Mouse (Mus musculus) erythroblast, embryonic 14.5 days (primary cell): ENCODE measurements around the gene Chst15. TPM values are rescaled to one million over a fixed set of nuclear protein-coding genes. Genes with fewer than 3 reads are reported as not detected.

Source experiments
- H3K27me3 ChIP-seq: 2 replicates; pipeline ENCODE4 v1.6.1; 2012; ENCODE audit warnings: inconsistent platforms; ENCODE audit not compliant: control insufficient read depth
- H3K36me3 ChIP-seq: 2 replicates; pipeline ENCODE4 v1.6.1; 2012; ENCODE audit warnings: mild to moderate bottlenecking, inconsistent platforms; ENCODE audit not compliant: control insufficient read depth
- H3K4me1 ChIP-seq: 2 replicates; pipeline ENCODE4 v1.6.1; 2012; ENCODE audit warnings: inconsistent platforms; ENCODE audit not compliant: control insufficient read depth
- H3K4me3 ChIP-seq: replicated peaks from 2 replicates; pipeline ENCODE3; 2012; ENCODE audit warnings: moderate library complexity, mild to moderate bottlenecking, inconsistent platforms
- H3K9me3 ChIP-seq: 2 replicates; pipeline ENCODE4 v1.6.1; 2012; ENCODE audit warnings: low read length, inconsistent platforms, mixed read lengths; ENCODE audit not compliant: control insufficient read depth
- GATA1 ChIP-seq: IDR thresholded peaks from 2 replicates; pipeline ENCODE4 v1.6.1; 2012; ENCODE audit warnings: low read length, inconsistent platforms, mixed read lengths
- TAL1 ChIP-seq: IDR thresholded peaks from 3 replicates; pipeline ENCODE4 v1.6.1; 2012; ENCODE audit warnings: low read length, inconsistent platforms, mixed read lengths
- polyA plus RNA-seq: library from polyadenylated mRNA; stranded (reverse); fragments of >175 nt; gene quantifications from 2 replicates; pipeline ENCODE4 v1.2.3, GENCODE M21; 2012

Chst15 gene
- polyA plus RNA-seq, 1 experiment: 0.05 TPM

DNA sequence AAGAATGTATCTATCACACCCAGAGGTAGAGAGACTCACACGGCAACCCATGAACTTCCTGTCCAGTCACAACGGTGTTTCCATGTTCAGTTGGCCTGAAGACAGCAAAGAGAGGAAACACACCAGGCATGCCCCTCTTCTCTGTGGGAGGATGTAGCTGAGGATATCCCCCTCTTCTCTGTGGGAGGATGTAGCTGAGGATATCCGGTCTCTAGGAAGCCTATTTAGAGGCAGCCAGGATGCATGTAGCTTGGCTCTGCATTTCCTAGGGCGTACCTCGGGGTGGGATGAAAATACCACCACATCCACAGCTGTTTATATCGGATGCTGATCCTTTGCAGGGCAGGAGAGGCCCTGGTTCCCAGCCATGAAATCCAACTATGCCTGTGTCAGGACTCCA is 71.3 kb downstream of the Chst15 start:
- Histone ChIP-seq H3K4me3 (no peak overlapping the region), H3K36me3 (peaks cover 33% of the 10 kb centered on the region), H3K4me1 (peaks cover 2% of the 10 kb centered on the region; the same call in 1 of the 2 replicates), H3K27me3 (no peaks in the 10 kb centered on the region), H3K9me3 (no peaks in the 10 kb centered on the region)
- TF ChIP-seq TAL1: no peak
- no peak for TF ChIP-seq GATA1

DNA sequence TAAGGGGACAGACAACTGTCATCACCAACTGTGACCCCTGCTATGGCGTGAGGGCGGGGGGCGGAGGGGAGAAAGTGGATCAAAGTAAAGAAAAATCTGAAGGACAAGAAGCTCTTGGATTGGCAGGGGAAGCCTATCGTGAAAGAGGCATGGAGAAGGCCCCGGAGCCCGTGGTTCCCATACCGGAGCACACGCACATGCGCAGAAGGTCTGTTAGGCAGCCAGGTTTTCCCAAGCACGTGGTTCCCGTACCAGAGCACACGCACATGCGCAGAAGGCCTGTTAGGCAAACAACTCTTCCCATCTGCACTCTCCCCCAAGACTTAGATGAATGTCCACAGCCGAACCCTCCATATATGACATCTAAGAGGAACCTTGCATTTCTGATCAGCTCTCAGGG is 72.4 kb downstream of the Chst15 start:
- TF ChIP-seq TAL1 (no peak), GATA1 (no peak)
- peaks cover 2% of the 10 kb centered on the region; the same call in 1 of the 2 replicates for H3K4me1 ChIP-seq
- H3K27me3 ChIP-seq: no peaks in the 10 kb centered on the region
- peaks cover 36% of the 10 kb centered on the region for H3K36me3 ChIP-seq
- H3K9me3 ChIP-seq: no peaks in the 10 kb centered on the region
- H3K4me3 ChIP-seq: no peak overlapping the region

DNA sequence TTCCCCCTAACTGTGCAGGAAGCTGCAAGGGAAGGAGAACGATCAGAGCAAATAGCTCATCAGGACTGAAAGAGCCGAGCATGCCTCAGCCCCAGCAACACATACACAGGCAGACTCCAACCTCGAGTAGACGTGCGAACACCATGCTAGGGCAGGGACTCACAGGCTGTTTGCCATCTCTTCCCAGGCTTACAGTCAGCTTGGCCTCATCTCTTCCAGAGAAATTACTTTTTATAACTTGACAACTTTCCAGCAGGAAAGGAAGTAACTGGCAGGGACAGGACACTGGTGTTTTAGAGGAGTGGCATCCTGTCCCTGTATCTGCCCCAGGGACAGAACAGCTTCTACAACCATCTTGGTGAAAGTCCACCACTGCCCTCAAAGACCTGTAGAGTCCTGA is 73.8 kb downstream of the Chst15 start:
- no peak overlapping the region for H3K4me3 ChIP-seq
- no peaks in the 10 kb centered on the region for H3K27me3 ChIP-seq
- TF ChIP-seq TAL1: no peak
- TF ChIP-seq GATA1: no peak
- no peaks in the 10 kb centered on the region for H3K9me3 ChIP-seq
- peaks cover 41% of the 10 kb centered on the region for H3K36me3 ChIP-seq
- H3K4me1 ChIP-seq: peaks cover 2% of the 10 kb centered on the region; the same call in 1 of the 2 replicates

DNA sequence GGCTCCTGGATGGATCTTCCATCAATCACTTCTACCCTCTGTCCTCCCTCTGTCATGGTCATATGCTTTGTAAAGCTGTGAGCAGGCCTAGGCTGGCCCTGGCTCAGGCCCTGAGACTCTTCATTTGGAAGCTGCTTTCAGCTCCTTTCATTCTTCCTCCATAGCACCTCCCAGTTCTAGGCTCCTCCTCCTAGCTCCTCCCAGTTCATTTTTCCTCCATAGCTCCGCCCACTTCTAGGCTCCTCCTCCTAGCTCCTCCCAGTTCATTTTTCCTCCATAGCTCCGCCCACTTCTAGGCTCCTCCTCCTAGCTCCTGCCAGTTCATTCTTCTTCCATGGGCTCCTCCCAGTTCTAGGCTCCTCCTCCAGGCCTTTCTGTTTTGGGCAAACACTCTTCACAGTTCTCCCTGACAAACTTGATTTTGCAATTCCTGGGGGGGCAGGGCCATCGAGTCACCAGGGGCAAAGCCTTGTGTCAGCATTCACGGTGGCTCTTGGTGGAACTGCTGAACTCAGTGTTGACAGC is 74.3 kb downstream of the Chst15 start:
- TF ChIP-seq GATA1: no peak
- TF ChIP-seq TAL1: no peak
- Histone ChIP-seq H3K4me1 (peaks cover 2% of the 10 kb centered on the region; the same call in 1 of the 2 replicates), H3K27me3 (no peaks in the 10 kb centered on the region), H3K36me3 (peaks cover 46% of the 10 kb centered on the region), H3K4me3 (no peak overlapping the region), H3K9me3 (no peaks in the 10 kb centered on the region)

DNA sequence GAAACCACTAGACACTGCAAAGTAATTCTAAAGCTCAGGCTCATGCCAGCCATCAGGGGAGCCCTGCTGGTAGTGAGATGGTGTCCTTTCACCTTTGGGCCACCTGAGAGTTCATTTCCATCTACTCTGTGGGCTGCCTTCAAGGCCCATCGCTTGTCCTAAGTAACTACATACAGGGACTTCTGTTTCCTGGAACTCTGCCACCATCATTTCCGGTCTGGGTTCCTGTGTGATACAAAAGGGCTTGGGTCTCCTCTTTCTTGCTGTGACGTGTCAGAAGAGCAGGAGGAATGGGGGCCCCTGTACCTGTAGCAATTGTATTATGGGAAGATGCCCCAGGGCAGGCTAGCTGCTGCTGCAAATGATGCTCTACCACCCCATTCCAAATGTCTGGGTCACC is 78.1 kb downstream of the Chst15 start:
- TF ChIP-seq TAL1 (no peak), GATA1 (no peak)
- Histone ChIP-seq H3K4me3 (no peak overlapping the region), H3K4me1 (peaks cover 2% of the 10 kb centered on the region; the same call in 1 of the 2 replicates), H3K27me3 (no peaks in the 10 kb centered on the region), H3K9me3 (no peaks in the 10 kb centered on the region), H3K36me3 (peaks cover 29% of the 10 kb centered on the region)

DNA sequence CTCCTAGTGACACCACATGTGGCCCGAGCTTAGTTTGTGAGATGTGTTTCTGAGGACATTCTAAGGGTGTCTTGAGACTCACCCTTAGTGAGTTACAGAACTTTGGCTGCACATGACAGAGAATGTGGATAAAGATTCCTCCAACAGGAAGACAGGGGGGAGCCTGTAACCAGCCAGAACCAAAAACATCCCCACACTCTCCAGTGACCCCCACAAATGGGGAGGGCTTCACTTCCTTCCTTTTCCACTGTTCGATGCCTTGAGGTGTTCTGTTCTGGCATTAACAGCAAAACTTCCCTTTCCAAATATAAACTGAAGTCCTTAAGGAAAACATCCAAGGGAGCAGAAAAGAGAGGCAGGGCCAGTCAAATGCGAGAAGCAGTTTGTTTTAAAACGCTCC is 79.8 kb downstream of the Chst15 start:
- Histone ChIP-seq H3K36me3 (peaks cover 29% of the 10 kb centered on the region), H3K4me1 (no peaks in the 10 kb centered on the region), H3K27me3 (no peaks in the 10 kb centered on the region), H3K9me3 (no peaks in the 10 kb centered on the region), H3K4me3 (no peak overlapping the region)
- TF ChIP-seq TAL1 (no peak), GATA1 (no peak)

DNA sequence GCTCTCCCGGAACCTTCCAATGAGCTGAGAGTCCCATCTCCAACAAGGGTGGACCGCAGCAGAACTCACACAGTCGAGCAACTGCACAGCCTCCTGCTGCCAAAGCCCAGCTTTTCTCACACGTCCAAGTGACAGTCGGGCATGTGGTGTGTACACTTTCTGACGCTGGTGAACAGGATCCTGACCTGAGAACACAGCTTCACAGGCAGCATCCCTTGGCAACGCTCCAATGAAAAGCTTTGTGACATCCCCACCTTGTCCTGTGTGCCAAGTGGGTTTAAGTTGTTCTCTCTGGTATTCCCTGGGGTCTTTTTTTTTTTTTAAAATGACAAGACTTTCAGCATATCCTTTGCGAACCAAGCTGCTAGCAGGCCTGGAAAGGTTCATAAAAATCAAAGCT is 80.2 kb downstream of the Chst15 start:
- no peak for TF ChIP-seq GATA1
- no peak for TF ChIP-seq TAL1
- Histone ChIP-seq H3K4me3 (no peak overlapping the region), H3K9me3 (no peaks in the 10 kb centered on the region), H3K4me1 (no peaks in the 10 kb centered on the region; the same call in 1 of the 2 replicates), H3K27me3 (no peaks in the 10 kb centered on the region), H3K36me3 (peaks cover 28% of the 10 kb centered on the region)

DNA sequence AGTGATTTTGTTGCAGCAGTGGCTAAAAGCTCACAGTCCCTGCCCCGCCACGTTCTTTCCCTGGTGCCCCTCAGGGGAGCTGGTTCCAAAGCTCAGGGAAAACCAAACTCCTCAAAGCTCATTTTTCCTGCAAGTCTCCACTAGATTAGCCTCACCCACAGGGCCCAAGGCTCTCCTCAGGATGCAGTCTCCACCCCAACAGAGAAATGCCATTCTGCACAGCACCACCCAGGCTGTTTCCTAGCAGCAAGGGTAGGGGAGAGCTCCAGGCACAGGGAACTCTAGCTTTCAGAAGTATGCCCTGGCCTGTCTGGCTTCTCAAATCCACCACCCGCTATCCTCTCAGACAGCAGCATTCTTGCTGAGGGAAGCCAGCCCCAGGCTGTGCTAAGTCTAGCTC is 82.8 kb downstream of the Chst15 start:
- TF ChIP-seq TAL1 (no peak), GATA1 (no peak)
- H3K27me3 ChIP-seq: no peaks in the 10 kb centered on the region
- H3K4me1 ChIP-seq: peaks cover 2% of the 10 kb centered on the region
- no peaks in the 10 kb centered on the region for H3K9me3 ChIP-seq
- H3K4me3 ChIP-seq: no peak overlapping the region
- peaks cover 17% of the 10 kb centered on the region for H3K36me3 ChIP-seq

DNA sequence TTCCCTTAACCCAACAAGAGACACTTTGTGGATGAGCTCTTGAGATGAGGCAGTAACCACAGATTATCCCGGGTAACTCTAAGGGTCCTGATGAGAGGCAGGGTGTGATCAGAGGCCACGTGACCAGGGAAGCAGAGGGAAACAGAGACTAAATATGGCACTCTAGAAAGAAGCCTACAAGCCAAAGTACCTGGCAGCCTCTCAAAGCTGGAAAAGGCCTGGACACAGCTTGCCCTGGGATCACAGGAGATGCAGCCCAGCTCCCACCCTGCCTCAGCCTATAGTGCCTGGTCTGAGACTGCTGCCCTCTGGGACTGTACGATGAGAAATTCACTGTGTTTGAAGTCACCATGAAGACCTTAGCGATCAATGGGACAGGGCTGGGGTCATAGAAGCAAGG is 83.3 kb downstream of the Chst15 start:
- TF ChIP-seq TAL1 (no peak), GATA1 (no peak)
- Histone ChIP-seq H3K36me3 (peaks cover 15% of the 10 kb centered on the region), H3K9me3 (no peaks in the 10 kb centered on the region), H3K4me3 (no peak overlapping the region), H3K27me3 (no peaks in the 10 kb centered on the region), H3K4me1 (peaks cover 2% of the 10 kb centered on the region)

DNA sequence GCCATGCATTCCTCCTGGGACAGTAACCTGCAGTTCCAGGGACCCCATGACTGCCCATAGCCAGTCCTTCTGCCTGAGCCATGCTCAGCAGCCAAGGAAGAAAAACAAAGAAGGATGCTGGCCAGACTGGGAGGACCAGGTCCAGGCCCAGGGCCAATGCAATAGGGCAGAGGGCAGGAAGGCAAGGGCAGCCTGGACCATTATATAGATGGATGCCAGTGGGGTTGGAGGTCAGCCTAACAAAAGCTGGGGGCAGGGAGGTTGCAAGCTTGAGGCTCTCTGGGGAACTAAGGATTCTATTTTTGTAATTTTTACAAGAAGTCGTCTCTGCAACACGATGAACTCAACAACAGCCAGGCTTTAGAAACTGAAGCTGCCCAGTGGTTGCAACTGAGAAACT is 84.1 kb downstream of the Chst15 start:
- Histone ChIP-seq H3K4me3 (no peak overlapping the region), H3K36me3 (peaks cover 9% of the 10 kb centered on the region), H3K27me3 (no peaks in the 10 kb centered on the region), H3K9me3 (no peaks in the 10 kb centered on the region), H3K4me1 (peaks cover 2% of the 10 kb centered on the region)
- TF ChIP-seq GATA1 (no peak), TAL1 (no peak)
